Mouse (Mus musculus) mesoderm, embryonic 11.5 days (tissue): ENCODE measurements around the gene Bbs5.
"Not testable (repeated sequence)": the region's sequence is repeated elsewhere in the genome, so short reads cannot be mapped to it uniquely, and the experiment has no call there.

Source experiments
- DNase-seq: peaks from one replicate; pipeline ENCODE4 v3.0.0-alpha.2; 2012; ENCODE audit warnings: low read depth, low spot score

Bbs5 gene

GRCm38 (mm10) chr2:69646726-69647490 lies at the start of gene Bbs5:
TSS of gene Bbs5 (plus strand) at chr2:69647171.
- DNase-seq = peak; percentile 86

- no peak for DNase-seq
Measured at GRCm38 (mm10) chr2:69603726-69604393, 43.1 kb upstream of the Bbs5 start.

GRCm38 (mm10) chr2:69606621-69607020 lies 40.4 kb upstream of the Bbs5 start:
- DNase-seq = no peak

DNA sequence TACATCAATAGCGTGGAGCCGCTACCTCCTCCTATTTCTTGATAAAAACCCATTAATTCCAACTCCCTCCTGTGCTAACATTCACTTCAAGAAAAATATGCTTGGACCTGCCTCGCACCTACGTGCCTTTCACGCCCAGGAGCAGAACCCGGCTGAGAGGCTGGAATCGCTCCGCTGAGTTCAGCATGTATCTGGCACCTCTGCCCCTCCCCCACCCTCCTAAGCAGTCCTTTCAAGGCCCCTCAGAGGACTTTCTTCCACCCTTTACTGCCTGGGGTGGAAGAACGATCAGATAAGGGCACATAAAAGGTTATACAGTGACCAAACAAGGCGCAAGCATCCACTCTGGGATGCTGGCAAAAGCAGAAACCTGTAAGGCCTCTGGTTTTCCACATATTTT lies 34.7 kb upstream of the Bbs5 start:
- peak; percentile 38 for DNase-seq

DNA sequence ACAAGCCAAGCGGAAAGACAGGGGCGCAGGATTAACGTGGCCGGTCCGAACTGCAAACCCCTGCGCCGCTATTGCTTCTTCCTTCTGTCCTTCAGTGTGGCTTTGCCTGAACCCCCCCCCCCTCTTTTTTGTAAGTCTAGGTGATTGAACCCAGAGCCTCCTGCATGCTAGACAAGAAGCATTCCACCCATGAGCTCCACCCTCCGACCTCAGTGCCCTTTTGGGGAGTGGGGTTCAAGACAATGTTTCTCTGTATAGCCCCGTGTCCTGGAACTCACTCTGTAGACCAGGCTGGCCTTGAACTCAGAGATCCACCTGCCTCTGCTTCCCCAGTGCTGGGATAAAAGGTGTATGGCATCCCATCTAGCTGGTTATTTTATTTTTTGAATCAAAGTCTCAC lies 34.3 kb upstream of the Bbs5 start:
- DNase-seq = no peak

DNA sequence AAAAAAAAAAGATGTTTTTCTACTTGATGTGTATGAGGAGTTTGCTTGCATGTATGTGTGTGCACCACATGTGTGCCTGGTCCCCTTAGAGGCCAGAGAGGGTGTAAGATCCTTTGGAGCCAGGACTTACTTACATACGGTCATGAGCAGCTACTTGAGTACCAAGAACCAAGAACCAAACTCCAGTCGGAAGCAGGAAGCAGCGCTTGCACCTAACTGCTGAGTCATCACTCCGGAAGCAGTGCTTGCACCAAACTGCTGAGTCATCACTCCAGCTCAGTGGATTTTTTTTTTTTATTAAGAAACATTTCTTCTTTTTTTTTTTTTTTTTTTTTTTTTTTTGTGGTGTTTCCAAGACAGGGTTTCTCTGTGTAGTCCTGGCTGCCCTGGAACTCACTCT lies 33.7 kb upstream of the Bbs5 start:
- DNase-seq = peak; percentile 50

DNA sequence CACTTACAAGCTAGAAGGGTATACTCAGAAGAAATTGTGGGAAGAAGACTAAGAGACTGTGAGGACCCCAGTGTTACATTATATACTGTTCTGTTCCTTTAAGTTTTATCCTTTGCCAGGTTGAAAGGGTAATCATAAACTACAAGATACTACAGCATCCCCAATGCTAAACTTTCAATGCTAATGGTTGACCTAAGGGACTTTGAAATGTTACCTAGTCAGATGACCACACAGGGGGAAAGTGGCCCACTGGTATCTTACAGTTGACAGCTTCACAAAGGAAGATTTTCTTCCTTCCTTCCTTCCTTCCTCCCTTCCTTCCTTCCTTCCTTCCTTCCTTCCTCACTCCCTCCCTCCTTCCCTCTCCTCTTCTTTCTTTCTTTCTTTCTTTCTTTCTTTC lies 28.6 kb upstream of the Bbs5 start:
- no peak for DNase-seq

DNA sequence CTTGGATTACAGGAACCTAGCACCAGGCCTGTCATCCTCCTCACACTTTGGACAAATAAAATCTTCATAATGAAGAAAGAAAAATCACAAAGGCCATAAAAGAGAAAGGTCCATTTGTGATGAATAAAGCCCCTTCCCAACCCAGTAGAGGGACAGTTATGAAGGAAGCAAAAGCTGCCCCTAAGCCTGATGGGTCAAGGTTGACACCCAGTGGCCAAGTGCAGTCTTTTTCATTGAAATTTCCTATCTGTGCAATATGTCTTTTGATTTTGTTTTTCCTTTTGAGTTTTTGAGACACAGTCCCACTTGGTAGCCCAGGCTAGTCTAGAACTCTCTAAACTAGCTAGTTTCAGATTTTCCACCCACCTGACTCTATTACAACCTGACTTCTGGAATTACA lies 27.7 kb upstream of the Bbs5 start:
- DNase-seq = no peak

GRCm38 (mm10) chr2:69629215-69629614 lies 17.8 kb upstream of the Bbs5 start:
- peak; percentile 60 for DNase-seq

DNA sequence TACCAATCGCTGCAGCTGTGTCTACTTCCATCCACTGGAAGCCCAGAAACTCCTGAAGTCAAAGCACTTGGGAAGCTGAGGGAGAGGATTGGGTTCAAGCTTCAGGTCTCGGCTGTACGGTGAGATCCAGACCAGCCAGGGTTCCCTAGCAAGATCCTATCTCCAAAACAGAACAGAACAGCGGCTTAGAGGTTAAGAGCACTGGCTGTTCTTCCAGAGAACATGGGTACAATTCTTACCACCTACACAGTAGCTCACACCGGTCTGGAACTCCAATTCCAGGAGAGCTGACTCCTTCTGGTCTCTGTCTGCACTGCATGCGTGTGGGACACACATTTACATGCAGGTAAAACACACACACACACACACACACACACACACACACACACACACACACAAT lies 17.1 kb upstream of the Bbs5 start:
- DNase-seq = no peak

DNA sequence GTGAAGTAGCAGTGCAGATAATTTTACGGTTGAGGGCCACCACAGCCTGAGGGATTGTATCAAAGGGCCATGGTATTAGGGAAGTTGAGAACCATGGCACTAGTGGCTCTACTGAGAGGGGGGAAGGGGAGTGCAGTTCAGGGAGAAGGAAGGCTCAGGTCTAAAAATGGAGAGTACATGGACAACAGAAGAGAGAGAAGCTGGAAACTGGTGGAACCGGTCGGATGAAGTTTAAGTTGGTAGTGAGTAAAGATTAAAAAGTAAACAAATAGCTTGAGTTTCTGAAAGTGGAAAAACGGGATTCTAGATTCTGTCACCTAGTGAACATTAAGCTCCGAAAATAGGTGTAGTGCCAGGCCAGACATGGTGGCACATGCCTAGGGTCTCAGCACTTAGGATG lies 16.2 kb upstream of the Bbs5 start:
- no peak for DNase-seq

DNA sequence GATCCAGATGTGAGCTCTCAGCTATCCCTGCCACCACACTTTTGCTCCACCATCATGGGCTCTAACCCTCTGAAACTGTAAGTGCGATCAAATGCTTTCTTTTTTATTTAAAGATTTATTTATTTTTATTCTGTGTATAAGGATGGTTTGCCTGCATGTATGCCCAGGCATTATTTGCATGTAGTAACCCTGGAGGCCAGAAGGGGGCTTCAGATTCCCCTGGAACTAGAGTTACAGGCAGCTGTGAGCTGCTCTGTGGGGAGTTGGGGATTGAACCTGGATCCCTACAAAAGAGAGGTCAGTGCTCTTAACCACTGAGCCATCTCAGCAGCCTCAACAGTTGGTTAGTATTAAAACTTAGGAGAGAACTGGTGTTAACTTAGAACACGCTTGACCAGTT lies 15.5 kb upstream of the Bbs5 start:
- no peak for DNase-seq

GRCm38 (mm10) chr2:69635064-69635701 lies 11.8 kb upstream of the Bbs5 start:
- DNase-seq = peak; percentile 67

GRCm38 (mm10) chr2:69635807-69636206 lies 11.2 kb upstream of the Bbs5 start:
- no peak for DNase-seq

- not testable (repeated sequence) for DNase-seq
Measured at GRCm38 (mm10) chr2:69637989-69638388, 9.0 kb upstream of the Bbs5 start.

GRCm38 (mm10) chr2:69640100-69640499 lies 6.9 kb upstream of the Bbs5 start:
- no peak for DNase-seq

DNA sequence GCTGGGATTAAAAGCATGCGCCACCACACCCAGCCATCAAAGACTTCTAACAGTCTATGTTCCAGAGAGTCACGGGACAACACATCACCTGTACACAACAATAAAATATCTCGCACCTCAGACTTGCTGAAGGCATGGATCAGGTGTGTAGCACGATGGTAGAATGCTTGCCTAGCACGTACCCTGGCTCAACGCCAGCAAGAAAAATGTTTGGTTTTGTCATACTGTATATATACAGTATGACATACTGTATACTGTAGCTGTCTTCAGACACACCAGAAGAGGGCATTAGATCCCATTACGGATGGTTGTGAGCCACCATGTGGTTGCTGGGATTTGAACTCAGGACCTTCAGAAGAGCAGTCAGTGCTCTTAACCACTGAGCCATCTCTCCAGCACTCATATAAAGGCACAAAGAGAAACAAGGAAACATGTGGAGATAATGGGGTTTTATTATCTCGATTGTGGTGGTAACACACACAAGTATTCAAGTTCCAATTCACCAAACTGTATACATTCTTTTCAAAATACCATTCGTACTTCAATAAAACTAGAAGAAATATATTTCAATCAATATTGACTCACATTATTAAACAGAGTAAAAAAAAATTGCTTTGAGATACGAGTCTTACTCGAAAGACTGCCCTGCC lies 1.9 kb upstream of the Bbs5 start:
- no peak for DNase-seq

GRCm38 (mm10) chr2:69649716-69650115 lies 2.7 kb downstream of the Bbs5 start:
- no peak for DNase-seq

DNA sequence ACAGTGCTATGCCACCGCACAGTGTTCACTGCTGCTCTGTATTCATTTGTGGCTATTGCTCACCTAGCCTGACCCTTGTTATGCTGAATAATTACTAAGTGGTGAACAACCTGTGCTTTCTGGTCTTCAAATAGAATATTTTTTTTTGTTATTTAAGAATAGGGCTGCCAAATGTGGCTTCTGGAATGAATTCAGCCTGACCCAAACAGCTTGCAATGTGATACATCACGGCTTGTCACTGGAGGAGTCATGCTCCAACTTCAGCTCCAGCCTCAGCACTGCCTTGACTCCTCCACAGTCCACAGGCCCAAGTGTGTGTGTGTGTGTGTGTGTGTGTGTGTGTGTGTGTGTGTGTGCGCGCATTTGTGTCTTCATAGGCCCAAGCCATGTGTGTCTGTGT lies 12.4 kb downstream of the Bbs5 start:
- DNase-seq = no peak

DNA sequence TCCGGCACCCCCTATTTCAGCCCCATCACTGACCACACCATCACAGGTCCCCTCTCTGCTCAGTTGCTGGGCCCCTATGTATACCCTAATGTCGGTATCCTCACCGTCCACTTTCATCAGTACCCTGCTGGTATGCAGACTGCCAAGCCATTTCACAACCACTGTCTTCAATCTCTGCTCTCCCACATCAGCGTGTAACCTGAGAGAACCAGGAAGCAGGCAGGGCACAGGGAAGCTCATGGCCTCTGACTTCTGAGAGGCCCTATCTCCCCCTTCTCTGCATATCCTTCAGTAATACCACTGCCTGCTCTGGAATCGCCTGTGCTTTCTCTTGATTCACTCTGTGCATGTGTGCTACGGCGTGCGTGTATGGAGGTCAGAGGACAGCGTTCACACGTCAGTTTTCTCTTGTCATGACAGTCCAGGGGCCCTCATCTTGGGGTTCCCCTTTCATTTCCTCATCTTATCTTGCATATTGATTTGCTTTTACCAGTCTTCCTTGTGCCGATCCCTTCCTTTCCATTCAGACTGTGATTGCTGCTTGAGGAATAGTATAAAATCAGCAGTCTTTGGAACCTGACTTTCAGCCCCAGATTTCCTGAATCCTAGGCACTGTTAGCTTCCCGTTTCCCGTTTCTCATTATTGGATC lies 17.0 kb downstream of the Bbs5 start:
- DNase-seq = no peak

- no peak for DNase-seq
Measured at GRCm38 (mm10) chr2:69667656-69668055, 20.7 kb downstream of the Bbs5 start.

DNA sequence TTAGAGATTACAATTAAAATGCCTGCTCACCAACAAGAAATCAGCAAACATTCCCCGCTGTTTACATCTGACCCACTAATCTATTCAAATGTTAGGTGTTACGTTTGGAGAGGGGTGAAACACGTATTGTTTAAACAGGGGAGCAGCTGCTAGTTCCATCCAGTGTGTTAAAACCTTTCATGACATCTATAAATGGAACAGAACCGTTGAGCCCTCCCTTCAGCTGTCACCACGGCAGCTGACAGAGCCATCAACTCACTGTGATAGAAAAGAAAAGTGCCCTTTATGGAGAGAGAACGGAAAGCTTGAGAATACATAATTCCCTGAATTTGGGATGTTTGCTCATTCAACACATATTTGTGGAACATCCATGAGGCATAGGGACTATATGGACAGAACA lies 21.4 kb downstream of the Bbs5 start:
- no peak for DNase-seq
